Mouse (Mus musculus): Measurements from ENCODE around the gene Sh3gl2. TPM values are rescaled to one million over a fixed set of nuclear protein-coding genes. Genes with fewer than 3 reads are reported as not detected.

Sh3gl2 gene
- polyA plus RNA-seq, 1 experiment, result not detected

- no peak for TF ChIP-seq CTCF (IDR thresholded peaks at IDR 0.05; ENCODE audit: low read depth, low read length)
- TF ChIP-seq POLR2A (IDR thresholded peaks at IDR 0.05; ENCODE audit: borderline replicate concordance, low read depth, low read length), result no peak
- Histone ChIP-seq H3K27ac (ENCODE audit: insufficient read depth, low read depth, low read length) (no peak overlapping the region), H3K4me3 (ENCODE audit: insufficient read depth, low read length) (no peak overlapping the region), H3K4me1 (ENCODE audit: control insufficient read depth, insufficient read depth, low read length) (no peaks in the 10 kb centered on the region)
Observed at GRCm38 (mm10) chr4:85387676-85388075, 182.8 kb downstream of the Sh3gl2 start.

GRCm38 (mm10) chr4:85391795-85392194 lies 186.9 kb downstream of the Sh3gl2 start:
- TF ChIP-seq POLR2A (IDR thresholded peaks at IDR 0.05; ENCODE audit: borderline replicate concordance, low read depth, low read length), result no peak
- no peak for TF ChIP-seq CTCF (IDR thresholded peaks at IDR 0.05; ENCODE audit: low read depth, low read length)
- H3K4me1 ChIP-seq (ENCODE audit: control insufficient read depth, insufficient read depth, low read length), result no peaks in the 10 kb centered on the region
- H3K27ac ChIP-seq (ENCODE audit: insufficient read depth, low read depth, low read length), result no peak overlapping the region
- H3K4me3 ChIP-seq (ENCODE audit: insufficient read depth, low read length), result no peak overlapping the region

- H3K27ac ChIP-seq (ENCODE audit: insufficient read depth, low read depth, low read length), result no peak overlapping the region
- H3K4me1 ChIP-seq (ENCODE audit: control insufficient read depth, insufficient read depth, low read length), result no peaks in the 10 kb centered on the region
- TF ChIP-seq CTCF (IDR thresholded peaks at IDR 0.05; ENCODE audit: low read depth, low read length) (no peak), POLR2A (IDR thresholded peaks at IDR 0.05; ENCODE audit: borderline replicate concordance, low read depth, low read length) (no peak)
- H3K4me3 ChIP-seq (ENCODE audit: insufficient read depth, low read length), result no peak overlapping the region
Observed at GRCm38 (mm10) chr4:85398765-85399164, 193.8 kb downstream of the Sh3gl2 start.

- H3K4me1 ChIP-seq (ENCODE audit: control insufficient read depth, insufficient read depth, low read length), result no peaks in the 10 kb centered on the region
- H3K27ac ChIP-seq (ENCODE audit: insufficient read depth, low read depth, low read length), result no peak overlapping the region
- TF ChIP-seq CTCF (IDR thresholded peaks at IDR 0.05; ENCODE audit: low read depth, low read length), result no peak
- TF ChIP-seq POLR2A (IDR thresholded peaks at IDR 0.05; ENCODE audit: borderline replicate concordance, low read depth, low read length), result no peak
- H3K4me3 ChIP-seq (ENCODE audit: insufficient read depth, low read length), result no peak overlapping the region
Observed at GRCm38 (mm10) chr4:85402823-85403222, 197.9 kb downstream of the Sh3gl2 start.

GRCm38 (mm10) chr4:85404424-85405194 lies 199.7 kb downstream of the Sh3gl2 start:
- H3K4me1 ChIP-seq (ENCODE audit: control insufficient read depth, insufficient read depth, low read length), result no peaks in the 10 kb centered on the region
- H3K27ac ChIP-seq (ENCODE audit: insufficient read depth, low read depth, low read length), result no peak overlapping the region
- peak; percentile 51 for TF ChIP-seq CTCF (IDR thresholded peaks at IDR 0.05; ENCODE audit: low read depth, low read length)
- TF ChIP-seq POLR2A (IDR thresholded peaks at IDR 0.05; ENCODE audit: borderline replicate concordance, low read depth, low read length), result no peak
- no peak overlapping the region for H3K4me3 ChIP-seq (ENCODE audit: insufficient read depth, low read length)

GRCm38 (mm10) chr4:85405276-85405675 lies 200.3 kb downstream of the Sh3gl2 start:
- H3K4me1 ChIP-seq (ENCODE audit: control insufficient read depth, insufficient read depth, low read length), result no peaks in the 10 kb centered on the region
- no peak overlapping the region for H3K27ac ChIP-seq (ENCODE audit: insufficient read depth, low read depth, low read length)
- no peak overlapping the region for H3K4me3 ChIP-seq (ENCODE audit: insufficient read depth, low read length)
- TF ChIP-seq CTCF (IDR thresholded peaks at IDR 0.05; ENCODE audit: low read depth, low read length) (no peak), POLR2A (IDR thresholded peaks at IDR 0.05; ENCODE audit: borderline replicate concordance, low read depth, low read length) (no peak)

- Histone ChIP-seq H3K4me3 (ENCODE audit: insufficient read depth, low read length) (no peak overlapping the region), H3K4me1 (ENCODE audit: control insufficient read depth, insufficient read depth, low read length) (no peaks in the 10 kb centered on the region), H3K27ac (ENCODE audit: insufficient read depth, low read depth, low read length) (no peak overlapping the region)
- TF ChIP-seq POLR2A (IDR thresholded peaks at IDR 0.05; ENCODE audit: borderline replicate concordance, low read depth, low read length), result no peak
- TF ChIP-seq CTCF (IDR thresholded peaks at IDR 0.05; ENCODE audit: low read depth, low read length), result no peak
Observed at GRCm38 (mm10) chr4:85416466-85416865, 211.5 kb downstream of the Sh3gl2 start.

- no peaks in the 10 kb centered on the region for H3K4me1 ChIP-seq (ENCODE audit: control insufficient read depth, insufficient read depth, low read length)
- H3K4me3 ChIP-seq (ENCODE audit: insufficient read depth, low read length), result no peak overlapping the region
- TF ChIP-seq POLR2A (IDR thresholded peaks at IDR 0.05; ENCODE audit: borderline replicate concordance, low read depth, low read length) (no peak), CTCF (IDR thresholded peaks at IDR 0.05; ENCODE audit: low read depth, low read length) (no peak)
Observed at GRCm38 (mm10) chr4:85420429-85420828, 215.5 kb downstream of the Sh3gl2 start.

GRCm38 (mm10) chr4:85426211-85426610 lies 221.3 kb downstream of the Sh3gl2 start:
- Histone ChIP-seq H3K4me1 (ENCODE audit: control insufficient read depth, insufficient read depth, low read length) (no peaks in the 10 kb centered on the region), H3K27ac (ENCODE audit: insufficient read depth, low read depth, low read length) (no peak overlapping the region), H3K4me3 (ENCODE audit: insufficient read depth, low read length) (no peak overlapping the region)
- TF ChIP-seq CTCF (IDR thresholded peaks at IDR 0.05; ENCODE audit: low read depth, low read length) (no peak), POLR2A (IDR thresholded peaks at IDR 0.05; ENCODE audit: borderline replicate concordance, low read depth, low read length) (no peak)

More at GRCm38 (mm10) chr4:85420429-85420828, 215.5 kb downstream of the Sh3gl2 start:
- no peak overlapping the region for H3K27ac ChIP-seq (ENCODE audit: insufficient read depth, low read depth, low read length)

GRCm38 (mm10) chr4:85432786-85433185 lies 227.9 kb downstream of the Sh3gl2 start:
- no peak overlapping the region for H3K27ac ChIP-seq (ENCODE audit: insufficient read depth, low read depth, low read length)
- no peaks in the 10 kb centered on the region for H3K4me1 ChIP-seq (ENCODE audit: control insufficient read depth, insufficient read depth, low read length)
- TF ChIP-seq CTCF (IDR thresholded peaks at IDR 0.05; ENCODE audit: low read depth, low read length) (no peak), POLR2A (IDR thresholded peaks at IDR 0.05; ENCODE audit: borderline replicate concordance, low read depth, low read length) (no peak)
- no peak overlapping the region for H3K4me3 ChIP-seq (ENCODE audit: insufficient read depth, low read length)
